Mouse (Mus musculus): ENCODE measurements around the gene Zfp940. TPM values are rescaled to one million over a fixed set of nuclear protein-coding genes. Genes with fewer than 3 reads are reported as not detected.
A peak's percentile ranks its signal among the peaks of the same experiment; 100 is the strongest.

Zfp940 gene
- polyA plus RNA-seq, 1 experiment from 2014 or later, result 12.3 TPM

GRCm38 (mm10) chr7:29844616-29845015, 8.9 kb downstream of the Zfp940 start:
- Histone ChIP-seq H3K9me3 (replicated peaks) (no peaks in the 10 kb centered on the region), H3K4me2 (no peak overlapping the region), H3K27ac (replicated peaks) (no peak overlapping the region), H3K4me3 (replicated peaks) (no peak overlapping the region), H3K36me3 (peaks cover 55% of the 10 kb centered on the region), H3K4me1 (no peaks in the 10 kb centered on the region), H3K27me3 (replicated peaks) (no peaks in the 10 kb centered on the region), H3K9ac (replicated peaks) (no peak overlapping the region)
- ATAC-seq (ENCODE audit: low FRiP score), result no peak
- 93% methylated on average over 5 of the region's 5 CpGs for WGBS

- 90% methylated on average over 1 of the region's 1 CpGs for WGBS
- Histone ChIP-seq H3K9ac (replicated peaks) (no peak overlapping the region), H3K27ac (replicated peaks) (no peak overlapping the region), H3K4me3 (replicated peaks) (no peak overlapping the region), H3K27me3 (replicated peaks) (no peaks in the 10 kb centered on the region), H3K4me1 (no peaks in the 10 kb centered on the region), H3K4me2 (no peak overlapping the region), H3K36me3 (peaks cover 46% of the 10 kb centered on the region), H3K9me3 (replicated peaks) (no peaks in the 10 kb centered on the region)
- ATAC-seq (ENCODE audit: low FRiP score), result no peak
Observed at GRCm38 (mm10) chr7:29842105-29842504, 11.4 kb downstream of the Zfp940 start.

GRCm38 (mm10) chr7:29839256-29839655, 14.2 kb downstream of the Zfp940 start:
- Histone ChIP-seq H3K4me3 (replicated peaks) (no peak overlapping the region), H3K4me2 (no peak overlapping the region), H3K9ac (replicated peaks) (no peak overlapping the region), H3K27ac (replicated peaks) (no peak overlapping the region), H3K36me3 (peaks cover 38% of the 10 kb centered on the region), H3K4me1 (no peaks in the 10 kb centered on the region), H3K9me3 (replicated peaks) (no peaks in the 10 kb centered on the region), H3K27me3 (replicated peaks) (no peaks in the 10 kb centered on the region)
- no peak for ATAC-seq (ENCODE audit: low FRiP score)
- 86% methylated on average over 3 of the region's 3 CpGs for whole genome bisulfite sequencing

DNA sequence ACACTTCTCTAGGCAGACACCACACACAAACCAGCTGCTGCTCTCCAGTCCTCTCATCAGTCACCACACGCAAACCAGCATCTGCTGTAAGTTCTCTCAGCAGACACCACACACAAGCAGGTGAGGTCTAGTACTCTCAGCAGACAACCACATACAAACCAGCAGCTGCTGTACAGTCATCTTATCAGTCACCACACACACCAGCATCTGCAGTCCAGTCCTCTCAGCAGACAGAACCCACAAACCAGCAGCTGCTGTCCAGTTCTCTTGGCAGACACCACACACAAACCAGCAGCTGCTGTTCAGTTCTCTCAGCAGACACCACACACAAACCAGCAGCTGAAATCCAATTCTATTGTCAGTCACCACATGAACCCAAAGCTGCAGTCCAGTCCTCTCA, 16.7 kb downstream of the Zfp940 start:
- Histone ChIP-seq H3K4me2 (no peak overlapping the region), H3K27me3 (replicated peaks) (no peaks in the 10 kb centered on the region), H3K4me3 (replicated peaks) (no peak overlapping the region), H3K9me3 (replicated peaks) (no peaks in the 10 kb centered on the region), H3K9ac (replicated peaks) (no peak overlapping the region), H3K27ac (replicated peaks) (no peak overlapping the region), H3K4me1 (no peaks in the 10 kb centered on the region), H3K36me3 (peaks cover 46% of the 10 kb centered on the region)
- WGBS, result 87% methylated on average over 1 of the region's 1 CpGs
- no peak for ATAC-seq (ENCODE audit: low FRiP score)

DNA sequence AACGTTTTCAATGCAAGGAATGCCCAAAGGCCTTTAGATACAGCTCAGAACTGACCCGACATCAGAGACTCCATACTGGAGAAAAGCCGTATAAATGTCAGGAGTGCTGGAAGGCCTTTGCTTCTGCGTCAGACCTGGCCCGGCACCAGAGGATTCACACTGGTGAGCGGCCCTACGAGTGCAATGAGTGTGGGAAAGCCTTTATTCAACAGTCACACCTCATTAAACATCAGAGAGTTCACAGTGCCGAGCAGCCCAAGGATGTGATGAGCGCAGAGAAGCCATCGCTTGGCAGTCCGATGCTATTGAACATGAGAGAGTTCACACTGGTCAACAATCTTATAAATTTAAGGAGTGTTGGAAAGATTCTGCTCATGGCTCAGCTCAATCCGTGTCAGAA, 23.7 kb downstream of the Zfp940 start:
- no peak overlapping the region for H3K4me2 ChIP-seq
- no peaks in the 10 kb centered on the region for H3K27me3 ChIP-seq (replicated peaks)
- no peak overlapping the region for H3K9ac ChIP-seq (replicated peaks)
- no peak for ATAC-seq (ENCODE audit: low FRiP score)
- no peak overlapping the region for H3K4me3 ChIP-seq (replicated peaks)
- 67% methylated on average over 12 of the region's 12 CpGs for WGBS
- no peak overlapping the region for H3K27ac ChIP-seq (replicated peaks)
- H3K9me3 ChIP-seq (replicated peaks), result 0 out of 2 replicates have a peak, but pooled peaks cover 8% of the 10 kb centered on the region
- H3K36me3 ChIP-seq, result peaks cover 81% of the 10 kb centered on the region
- H3K4me1 ChIP-seq, result no peaks in the 10 kb centered on the region

DNA sequence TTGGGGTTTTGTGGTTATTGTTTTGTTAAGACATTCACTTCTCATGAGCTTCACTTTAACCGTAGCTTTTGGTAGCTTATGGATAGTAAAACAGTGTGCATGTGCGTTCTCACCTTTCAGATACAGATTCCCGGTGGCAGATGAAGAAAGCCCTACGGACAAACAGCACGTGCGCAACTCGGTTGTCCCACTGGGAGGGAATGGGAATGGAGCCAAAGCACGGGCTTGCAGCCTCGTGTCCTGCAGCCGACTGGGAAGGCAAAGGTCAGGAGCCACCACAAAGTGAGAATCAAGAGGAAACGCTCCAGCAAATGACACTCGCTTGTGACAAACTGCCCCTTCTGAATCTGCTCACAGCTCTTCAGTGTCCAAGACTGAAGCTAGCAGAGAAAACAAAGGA, 25.5 kb downstream of the Zfp940 start:
- Histone ChIP-seq H3K27ac (replicated peaks) (no peak overlapping the region), H3K4me3 (replicated peaks) (no peak overlapping the region), H3K36me3 (peaks cover 83% of the 10 kb centered on the region), H3K9ac (replicated peaks) (no peak overlapping the region), H3K9me3 (replicated peaks) (0 out of 2 replicates have a peak, but pooled peaks cover 8% of the 10 kb centered on the region), H3K27me3 (replicated peaks) (no peaks in the 10 kb centered on the region), H3K4me2 (no peak overlapping the region), H3K4me1 (no peaks in the 10 kb centered on the region)
- 95% methylated on average over 12 of the region's 12 CpGs for WGBS
- ATAC-seq (ENCODE audit: low FRiP score), result no peak

DNA sequence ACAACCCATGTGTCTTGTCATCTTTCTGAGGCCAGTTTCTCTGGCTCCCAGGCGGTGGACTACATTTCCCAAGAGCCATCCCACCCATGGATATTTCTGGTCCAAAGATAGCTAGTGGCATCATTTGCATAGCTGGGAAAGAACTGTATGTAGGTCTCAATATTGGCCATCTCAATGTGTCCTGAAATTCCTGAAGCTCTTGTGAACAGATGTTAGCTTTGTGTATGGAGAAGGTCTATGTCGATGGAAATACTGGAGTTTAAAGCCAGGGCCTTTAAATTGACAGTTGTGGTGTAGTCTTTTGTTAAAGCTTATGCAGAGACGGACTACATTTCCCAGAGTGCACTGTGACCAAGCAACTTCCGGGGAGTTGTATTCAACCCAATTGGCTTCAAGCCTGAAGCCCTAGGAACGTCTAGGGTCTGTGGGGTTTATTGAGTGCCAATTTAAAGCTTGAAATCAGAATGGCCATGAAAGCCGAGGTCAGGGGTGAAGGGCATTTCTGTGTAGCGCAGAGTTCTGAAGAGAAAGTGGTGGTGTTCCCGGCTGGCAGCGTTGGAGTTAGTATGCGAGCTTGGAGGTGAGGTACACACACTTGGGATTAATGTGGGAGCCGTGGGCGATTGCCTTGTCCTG, 34.7 kb downstream of the Zfp940 start:
- H3K27ac ChIP-seq (replicated peaks), result peak overlapping the region; percentile 74
- peak overlapping the region; percentile 58 for H3K4me3 ChIP-seq (replicated peaks)
- WGBS, result 1% methylated on average over 12 of the region's 12 CpGs
- peaks cover 49% of the 10 kb centered on the region for H3K4me1 ChIP-seq
- no peaks in the 10 kb centered on the region for H3K27me3 ChIP-seq (replicated peaks)
- peak overlapping the region; percentile 84 for H3K4me2 ChIP-seq
- no peaks in the 10 kb centered on the region for H3K9me3 ChIP-seq (replicated peaks)
- peak; percentile 73 for ATAC-seq (ENCODE audit: low FRiP score)
- H3K9ac ChIP-seq (replicated peaks), result peak overlapping the region; percentile 57
- H3K36me3 ChIP-seq, result peaks cover 23% of the 10 kb centered on the region

DNA sequence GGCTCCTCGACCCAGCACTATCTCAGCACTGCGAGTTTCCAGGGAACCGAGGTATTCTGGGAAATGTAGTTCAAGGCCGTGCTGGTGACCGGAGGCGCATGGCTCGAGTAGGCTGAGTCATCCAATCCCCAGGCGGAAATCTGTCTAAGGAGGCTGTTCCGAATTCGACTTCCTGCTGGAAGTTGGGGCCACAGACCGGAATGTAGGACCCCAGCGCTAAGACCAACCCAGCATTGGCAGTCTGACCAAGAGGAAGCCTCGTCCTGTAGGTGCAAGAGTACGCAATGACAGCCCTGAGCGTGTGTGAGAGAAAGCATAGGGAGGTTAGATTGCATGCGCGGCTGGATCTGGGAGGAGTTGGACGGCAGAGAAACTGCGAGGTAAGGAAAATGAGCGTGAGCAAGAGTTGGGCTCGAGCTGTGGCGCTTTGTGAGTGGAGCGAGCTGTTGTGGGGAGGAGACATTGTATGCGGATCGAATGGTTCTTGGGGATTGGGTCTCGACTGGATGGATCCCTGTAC, 37.5 kb downstream of the Zfp940 start, which contains the start of gene Zfp790:
Zfp790 (plus strand) TSS at position 205 of the 520 bp plus-strand sequence.
- peak; percentile 94 for ATAC-seq (ENCODE audit: low FRiP score)
- under 1% methylated on average over 26 of the region's 26 CpGs for WGBS
- peak within 1 kb of the TSS; percentile 92 for H3K27ac ChIP-seq (replicated peaks)
- H3K36me3 ChIP-seq, result peaks cover 9% of the 10 kb centered on the region
- H3K4me3 ChIP-seq (replicated peaks), result peak within 1 kb of the TSS; percentile 77
- H3K4me1 ChIP-seq, result peaks cover 49% of the 10 kb centered on the region
- H3K9me3 ChIP-seq (replicated peaks), result no peaks in the 10 kb centered on the region
- H3K4me2 ChIP-seq, result peak within 1 kb of the TSS; percentile 84
- H3K27me3 ChIP-seq (replicated peaks), result no peaks in the 10 kb centered on the region
- H3K9ac ChIP-seq (replicated peaks), result peak within 1 kb of the TSS; percentile 75

DNA sequence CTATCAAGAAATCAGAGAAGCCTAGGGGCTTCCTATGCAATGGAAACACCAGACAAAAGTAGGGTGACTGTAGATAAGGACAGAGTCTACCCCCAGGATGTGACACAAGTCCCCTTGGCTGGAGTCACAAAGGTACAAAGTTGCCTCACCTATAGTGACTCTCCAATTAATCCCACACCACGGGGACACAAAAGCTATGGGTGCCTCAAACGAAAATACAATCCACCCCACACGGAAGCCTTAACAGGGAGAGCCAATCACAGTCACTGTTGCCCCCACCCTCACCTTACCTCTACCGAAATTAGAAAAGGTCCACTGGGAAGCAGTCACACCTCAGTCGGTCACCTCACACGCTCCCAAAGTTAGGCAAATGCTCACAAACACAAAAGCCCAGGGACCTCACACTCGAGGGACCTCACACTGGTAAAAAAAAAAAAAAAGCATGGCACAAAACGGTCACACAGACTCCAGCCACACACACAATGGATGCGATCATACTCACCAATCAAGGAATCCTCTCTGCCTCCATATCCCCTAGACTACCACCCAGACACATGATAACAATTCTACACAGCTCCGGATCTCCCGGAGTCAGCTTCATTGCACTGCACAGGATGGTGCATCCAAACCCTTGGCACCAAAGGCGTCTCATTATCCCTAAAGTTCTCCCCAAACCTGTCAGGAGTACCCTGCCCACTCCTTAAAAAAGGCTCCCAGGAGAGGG, 38.2 kb downstream of the Zfp940 start:
- Histone ChIP-seq H3K27ac (replicated peaks) (peak overlapping the region; percentile 92), H3K4me1 (peaks cover 44% of the 10 kb centered on the region), H3K4me2 (peak overlapping the region; percentile 84), H3K9ac (replicated peaks) (peak overlapping the region; percentile 69), H3K36me3 (peaks cover 5% of the 10 kb centered on the region), H3K27me3 (replicated peaks) (no peaks in the 10 kb centered on the region), H3K4me3 (replicated peaks) (peak overlapping the region; percentile 77), H3K9me3 (replicated peaks) (no peaks in the 10 kb centered on the region)
- peak; percentile 65 for ATAC-seq (ENCODE audit: low FRiP score)
- 2% methylated on average over 12 of the region's 12 CpGs for WGBS

DNA sequence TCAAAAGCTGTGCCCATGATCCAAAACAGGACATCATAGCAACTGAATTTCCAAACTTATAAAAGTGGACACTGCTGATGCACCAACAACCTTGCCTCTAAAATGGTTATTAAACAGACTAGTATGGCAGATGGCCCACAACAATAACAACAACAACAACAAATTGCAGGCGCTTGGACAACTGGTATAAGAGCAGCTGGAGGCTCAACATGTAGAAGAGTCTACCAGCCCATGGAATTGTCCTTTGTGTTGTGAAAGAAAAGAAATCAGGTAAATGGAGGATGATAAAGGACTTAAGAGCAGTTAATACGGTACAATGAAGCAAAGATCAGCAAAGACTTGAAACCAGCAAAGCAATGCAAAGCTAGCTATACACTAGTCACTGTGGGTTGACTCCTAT, 39.1 kb downstream of the Zfp940 start:
- Histone ChIP-seq H3K4me3 (replicated peaks) (peak overlapping the region; percentile 77), H3K27me3 (replicated peaks) (no peaks in the 10 kb centered on the region), H3K27ac (replicated peaks) (no peak overlapping the region), H3K4me2 (peak overlapping the region; percentile 84), H3K9me3 (replicated peaks) (no peaks in the 10 kb centered on the region), H3K9ac (replicated peaks) (no peak overlapping the region), H3K36me3 (peaks cover 5% of the 10 kb centered on the region), H3K4me1 (peaks cover 38% of the 10 kb centered on the region)
- no peak for ATAC-seq (ENCODE audit: low FRiP score)
- WGBS, result 95% methylated on average over 2 of the region's 2 CpGs

DNA sequence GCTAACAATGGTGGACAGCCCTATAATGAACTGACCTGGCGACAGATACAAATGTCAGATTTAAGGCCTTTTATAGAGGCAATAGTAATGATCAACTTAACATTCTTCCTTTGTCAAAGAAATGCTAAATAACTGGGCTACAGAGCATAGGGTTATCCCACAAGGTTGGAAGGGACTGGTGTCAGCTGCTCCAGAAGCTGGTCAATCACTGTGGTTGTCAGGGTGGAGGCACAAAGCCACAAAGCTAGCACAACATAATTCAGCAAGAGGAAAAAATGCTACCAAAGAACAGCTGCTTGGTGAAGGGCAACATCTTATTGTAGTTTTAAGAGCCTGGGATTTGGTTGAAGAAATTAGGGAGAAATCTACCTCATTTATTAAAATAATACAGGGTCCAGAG, 41.2 kb downstream of the Zfp940 start:
- no peak overlapping the region for H3K27ac ChIP-seq (replicated peaks)
- ATAC-seq (ENCODE audit: low FRiP score), result no peak
- no peaks in the 10 kb centered on the region for H3K9me3 ChIP-seq (replicated peaks)
- H3K36me3 ChIP-seq, result peaks cover 5% of the 10 kb centered on the region
- H3K9ac ChIP-seq (replicated peaks), result no peak overlapping the region
- H3K4me1 ChIP-seq, result peaks cover 21% of the 10 kb centered on the region
- no peak overlapping the region for H3K4me2 ChIP-seq
- H3K4me3 ChIP-seq (replicated peaks), result no peak overlapping the region
- 96% methylated on average over 1 of the region's 1 CpGs for WGBS
- H3K27me3 ChIP-seq (replicated peaks), result no peaks in the 10 kb centered on the region

- Histone ChIP-seq H3K27me3 (replicated peaks) (no peaks in the 10 kb centered on the region), H3K9me3 (replicated peaks) (no peaks in the 10 kb centered on the region), H3K4me3 (replicated peaks) (no peak overlapping the region), H3K4me2 (no peak overlapping the region), H3K36me3 (peaks cover 5% of the 10 kb centered on the region), H3K4me1 (no peaks in the 10 kb centered on the region), H3K9ac (replicated peaks) (no peak overlapping the region), H3K27ac (replicated peaks) (no peak overlapping the region)
- no peak for ATAC-seq (ENCODE audit: low FRiP score)
- WGBS, result 85% methylated on average over 5 of the region's 5 CpGs
Observed at GRCm38 (mm10) chr7:29807046-29807445, 46.4 kb downstream of the Zfp940 start.
